Mouse (Mus musculus) thymus, adult 2 months (tissue): ENCODE data around the gene Ulk2.

Experiments used
- CTCF ChIP-seq: fragments of 200-500 bp; IDR thresholded peaks from 2 replicates; pipeline ENCODE4 v1.5.1; 2012; ENCODE audit warnings: mild to moderate bottlenecking, control low read depth, low read length, moderate library complexity, borderline replicate concordance; ENCODE audit not compliant: control insufficient read depth, poor library complexity, insufficient read depth; ENCODE audit errors: extremely low read depth
- POLR2A ChIP-seq: fragments of 200-500 bp; IDR thresholded peaks from 2 replicates; pipeline ENCODE4 v1.6.1; 2012; ENCODE audit warnings: mild to moderate bottlenecking, low read length, control low read depth, moderate library complexity; ENCODE audit not compliant: control insufficient read depth, poor library complexity, insufficient read depth; ENCODE audit errors: extremely low read depth

DNA sequence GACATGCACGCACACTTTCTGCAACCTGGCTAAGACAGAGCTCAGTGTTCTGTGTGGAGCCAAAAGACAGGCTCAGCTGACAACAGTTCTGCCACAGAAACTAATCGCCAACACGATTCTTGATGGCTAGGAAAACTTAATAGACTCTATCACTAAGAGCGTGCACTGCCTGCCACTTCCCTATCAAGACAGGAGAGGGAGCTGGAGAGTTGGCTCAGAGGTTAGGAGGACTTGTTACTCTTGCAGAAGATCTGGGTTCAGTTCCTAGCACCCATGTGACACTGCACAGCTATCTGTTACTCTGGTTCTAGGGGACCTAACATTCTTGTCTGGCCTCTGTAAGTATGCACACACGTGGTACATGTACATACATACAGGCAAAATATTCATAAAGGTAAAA, 103.3 kb downstream of the Ulk2 start:
- TF ChIP-seq POLR2A (no peak), CTCF (no peak)
